Comparison of ENCODE assay signal across 7 mouse cellular contexts in the genomic region with DNA sequence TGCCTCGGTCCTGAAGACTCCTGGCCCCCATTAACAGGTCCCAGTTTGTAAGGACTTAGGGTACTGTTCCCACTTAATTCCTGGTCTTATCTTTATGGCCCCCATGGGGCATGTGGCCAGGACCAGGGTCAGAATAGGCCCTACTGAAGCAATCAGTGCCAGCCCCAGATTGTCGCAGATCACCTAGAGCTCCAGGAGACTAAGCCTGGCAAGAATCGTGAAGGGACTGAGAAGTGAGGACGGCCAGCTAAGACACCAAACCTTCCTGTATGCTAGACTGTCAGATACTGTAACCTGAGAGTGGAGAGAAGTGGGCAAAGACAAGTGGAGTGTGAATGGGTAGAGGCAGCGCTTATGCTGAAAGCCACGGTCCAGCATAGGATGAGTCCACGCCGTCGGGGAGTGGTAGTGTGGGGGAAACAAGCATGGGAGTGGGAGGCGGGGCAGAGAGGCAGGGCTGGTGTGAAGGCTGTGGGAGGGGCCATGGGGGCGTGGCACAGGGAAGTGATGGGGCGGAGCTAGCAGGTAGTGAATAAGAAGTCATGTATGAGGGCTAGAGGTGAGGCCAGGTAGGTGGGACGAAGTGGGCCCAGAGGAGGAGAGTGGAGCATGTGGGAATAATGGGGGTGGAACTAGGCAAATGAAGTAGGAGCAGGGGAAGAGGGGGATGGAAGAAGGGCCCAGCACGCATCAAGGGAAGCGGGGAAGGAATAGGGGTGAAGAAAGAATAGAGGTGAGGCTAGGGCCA. TPM values are rescaled to one million over a fixed set of nuclear protein-coding genes. Genes with fewer than 3 reads are reported as not detected.
DNase-seq lines count a peak whose midpoint lies in the region; ATAC-seq and TF ChIP-seq lines count a peak whose summit lies in the region.

No protein-coding gene starts in this region.

- H3K27me3 ChIP-seq in ES-Bruce4 (ENCODE audit: control insufficient read depth, insufficient read depth, low read length, poor library complexity, severe bottlenecking), result no peaks in the 10 kb centered on the region
- peaks cover 23% of the 10 kb centered on the region for H3K27me3 ChIP-seq in hindbrain, embryonic 12.5 days
- H3K27me3 ChIP-seq in liver, embryonic 13.5 days, result peaks cover 66% of the 10 kb centered on the region
- H3K27me3 ChIP-seq in neural tube, embryonic 14.5 days (ENCODE audit: control insufficient read depth, insufficient read depth, low read length), result no peaks in the 10 kb centered on the region

- TF ChIP-seq EP300 in ES-Bruce4 (IDR thresholded peaks at IDR 0.05; ENCODE audit: insufficient read depth, low read depth, low read length), result no peak

- DNase-seq in T-cell, adult 2 months (ENCODE audit: low spot score), result peak; percentile 20
- no peak for DNase-seq in liver, embryonic 13.5 days
- no peak for DNase-seq in urinary bladder, postnatal 4 days (ENCODE audit: low spot score in 2 of 2)

- no peaks in the 10 kb centered on the region for H3K4me1 ChIP-seq in ES-Bruce4 (ENCODE audit: control insufficient read depth, insufficient read depth, low read length)
- H3K4me1 ChIP-seq in hindbrain, embryonic 12.5 days, result peaks cover 23% of the 10 kb centered on the region
- peaks cover 14% of the 10 kb centered on the region for H3K4me1 ChIP-seq in liver, embryonic 13.5 days (replicated peaks)
- peaks cover 15% of the 10 kb centered on the region for H3K4me1 ChIP-seq in neural tube, embryonic 14.5 days (ENCODE audit: control insufficient read depth, insufficient read depth, low read length)

- TF ChIP-seq CTCF in ES-Bruce4 (IDR thresholded peaks at IDR 0.05; ENCODE audit: low read depth, low read length), result no peak

- H3K4me2 ChIP-seq in hindbrain, embryonic 12.5 days (replicated peaks), result peak overlapping the region; percentile 69
- peak overlapping the region; percentile 74 for H3K4me2 ChIP-seq in liver, embryonic 13.5 days
- peak overlapping the region; percentile 75; the same call in 1 of the 2 replicates for H3K4me2 ChIP-seq in neural tube, embryonic 14.5 days (ENCODE audit: low read depth, low read length)

- no peaks in the 10 kb centered on the region for H3K9me3 ChIP-seq in ES-Bruce4 (replicated peaks; ENCODE audit: control insufficient read depth, insufficient read depth, low read length, poor library complexity, severe bottlenecking)
- no peaks in the 10 kb centered on the region for H3K9me3 ChIP-seq in hindbrain, embryonic 12.5 days (replicated peaks)
- no peaks in the 10 kb centered on the region for H3K9me3 ChIP-seq in liver, embryonic 13.5 days (replicated peaks)
- H3K9me3 ChIP-seq in neural tube, embryonic 14.5 days (ENCODE audit: control insufficient read depth, low read length), result no peaks in the 10 kb centered on the region

- TF ChIP-seq POLR2A in ES-Bruce4 (IDR thresholded peaks at IDR 0.05; ENCODE audit: insufficient read depth, low read length), result no peak

- H3K4me3 ChIP-seq in ES-Bruce4 (ENCODE audit: low read depth, low read length), result peak overlapping the region; percentile 63
- peak overlapping the region; percentile 72 for H3K4me3 ChIP-seq in hindbrain, embryonic 12.5 days
- H3K4me3 ChIP-seq in liver, embryonic 13.5 days (replicated peaks), result no peak overlapping the region
- no peak overlapping the region; the same call in 1 of the 2 replicates for H3K4me3 ChIP-seq in neural tube, embryonic 14.5 days (ENCODE audit: low read depth, low read length)

- peak; percentile 18; the same call in 1 of the 2 replicates for ATAC-seq in hindbrain, embryonic 12.5 days (ENCODE audit: low FRiP score)
- ATAC-seq in liver, embryonic 13.5 days (ENCODE audit: low read depth), result peak; percentile 40; the same call in 1 of the 2 replicates
- ATAC-seq in neural tube, embryonic 14.5 days (ENCODE audit: low read depth), result peak; percentile 31
- no peak for ATAC-seq in erythroblast, adult 5-6 weeks (replicated peaks; ENCODE audit: low FRiP score, poor library complexity, severe bottlenecking)

- H3K9ac ChIP-seq in ES-Bruce4 (ENCODE audit: low read depth, poor library complexity, severe bottlenecking), result peak overlapping the region; percentile 64; the same call in 1 of the 2 replicates
- 0 out of 2 replicates have a peak overlapping the region, but pooled peaks have one; percentile 3 for H3K9ac ChIP-seq in hindbrain, embryonic 12.5 days
- no peak overlapping the region for H3K9ac ChIP-seq in liver, embryonic 13.5 days
- H3K9ac ChIP-seq in neural tube, embryonic 14.5 days (replicated peaks; ENCODE audit: low read depth, low read length), result no peak overlapping the region

- no peak overlapping the region for H3K27ac ChIP-seq in ES-Bruce4 (ENCODE audit: insufficient read depth, low read length)
- no peak overlapping the region for H3K27ac ChIP-seq in hindbrain, embryonic 12.5 days
- H3K27ac ChIP-seq in liver, embryonic 13.5 days, result no peak overlapping the region
- no peak overlapping the region for H3K27ac ChIP-seq in neural tube, embryonic 14.5 days (ENCODE audit: low read depth, low read length)

- H3K36me3 ChIP-seq in ES-Bruce4 (ENCODE audit: control insufficient read depth, insufficient read depth, low read length, poor library complexity, severe bottlenecking), result no peaks in the 10 kb centered on the region
- peaks cover 10% of the 10 kb centered on the region for H3K36me3 ChIP-seq in hindbrain, embryonic 12.5 days
- H3K36me3 ChIP-seq in liver, embryonic 13.5 days, result no peaks in the 10 kb centered on the region
- H3K36me3 ChIP-seq in neural tube, embryonic 14.5 days (ENCODE audit: control insufficient read depth, insufficient read depth, low read length), result no peaks in the 10 kb centered on the region

- WGBS in hindbrain, embryonic 12.5 days, result 10% methylated on average over 15 of the region's 15 CpGs
- 7% methylated on average over 15 of the region's 15 CpGs for WGBS in liver, embryonic 13.5 days (ENCODE audit: insufficient replicate concordance)
- WGBS in neural tube, embryonic 14.5 days, result 11% methylated on average over 15 of the region's 15 CpGs

RNA-seq across cellular contexts. Expression of gene Slc29a4, which starts 8.7 kb away (rescaled TPM):
- polyA plus RNA-seq in ES-Bruce4 (2011; ENCODE audit: insufficient read depth, insufficient read length, low read depth, missing spikeins), result 9.5 and 9.9 TPM in 2 replicates
- polyA plus RNA-seq in hindbrain, embryonic 12.5 days (2016; fragmentation: Nextera tagmentation; extraction: Ambion mirVana), result 58.5 and 60.2 TPM in 2 replicates
- 0.21 and 0.36 TPM in 2 replicates for polyA plus RNA-seq in liver, embryonic 13.5 days (2015; fragmentation: Nextera tagmentation; extraction: Ambion mirVana)
- 71.4 and 81.0 TPM in 2 replicates for polyA plus RNA-seq in neural tube, embryonic 14.5 days (2014; fragmentation: Nextera tagmentation; extraction: Ambion mirVana)
- not detected in 2 replicates for total RNA-seq in erythroblast, adult 5-6 weeks (2015; ENCODE audit: low replicate concordance)
- total RNA-seq in erythroblast, adult 5-6 weeks (2017; ENCODE audit: low replicate concordance), result not detected in 2 replicates

Comparison
In these comparisons a context has a peak if more than half of its experiments do, and no peak if none do; other contexts are left out.
1. H3K4me3 ChIP-seq: peak in ES-Bruce4 (single experiment) and hindbrain, embryonic 12.5 days (single experiment); none in liver, embryonic 13.5 days (single experiment) and neural tube, embryonic 14.5 days (single experiment).
2. H3K9ac ChIP-seq: peak in ES-Bruce4 (single experiment) and hindbrain, embryonic 12.5 days (single experiment); none in liver, embryonic 13.5 days (single experiment) and neural tube, embryonic 14.5 days (single experiment).
3. Peak in every context shown above with its lines, with median percentiles within 50 percentile points of each other: H3K4me2 ChIP-seq.